Mouse (Mus musculus): ENCODE measurements around the gene Sult3a1.

GRCm38 (mm10) chr10:33816923-33817322, 40.6 kb upstream of the Sult3a1 start:
- TF ChIP-seq EP300 (IDR thresholded peaks at IDR 0.05; ENCODE audit: insufficient read depth, low read depth, low read length), result no peak
- TF ChIP-seq CTCF (IDR thresholded peaks at IDR 0.05; ENCODE audit: low read depth, low read length), result no peak
- TF ChIP-seq POLR2A (IDR thresholded peaks at IDR 0.05; ENCODE audit: insufficient read depth, low read length), result no peak
